Mouse (Mus musculus): ENCODE data around the gene B230217C12Rik.
"Not testable (repeated sequence)": the region's sequence is repeated elsewhere in the genome, so short reads cannot be mapped to it uniquely, and the experiment has no call there.

B230217C12Rik gene

DNA sequence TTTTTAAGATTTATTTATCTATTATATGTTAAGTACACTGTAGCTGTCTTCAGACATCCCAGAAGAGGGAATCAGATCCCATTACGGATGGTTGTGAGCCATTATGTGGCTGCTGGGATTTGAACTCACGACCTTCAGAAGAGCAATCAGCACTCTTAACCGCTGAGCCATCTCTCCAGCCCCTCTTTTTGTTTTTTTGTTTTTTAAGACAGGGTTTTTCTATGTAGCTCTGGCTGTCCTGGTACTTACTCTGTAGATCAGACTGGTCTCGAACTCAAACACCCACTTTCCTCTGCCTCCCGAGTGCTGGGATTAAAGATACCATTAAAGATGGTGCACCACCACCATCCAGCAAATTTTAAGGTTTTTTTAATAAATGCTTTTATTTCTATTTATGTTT, 24.8 kb downstream of the B230217C12Rik start:
- no peak for DNase-seq (ENCODE audit: extremely low spot score, low read depth, low spot score)

DNA sequence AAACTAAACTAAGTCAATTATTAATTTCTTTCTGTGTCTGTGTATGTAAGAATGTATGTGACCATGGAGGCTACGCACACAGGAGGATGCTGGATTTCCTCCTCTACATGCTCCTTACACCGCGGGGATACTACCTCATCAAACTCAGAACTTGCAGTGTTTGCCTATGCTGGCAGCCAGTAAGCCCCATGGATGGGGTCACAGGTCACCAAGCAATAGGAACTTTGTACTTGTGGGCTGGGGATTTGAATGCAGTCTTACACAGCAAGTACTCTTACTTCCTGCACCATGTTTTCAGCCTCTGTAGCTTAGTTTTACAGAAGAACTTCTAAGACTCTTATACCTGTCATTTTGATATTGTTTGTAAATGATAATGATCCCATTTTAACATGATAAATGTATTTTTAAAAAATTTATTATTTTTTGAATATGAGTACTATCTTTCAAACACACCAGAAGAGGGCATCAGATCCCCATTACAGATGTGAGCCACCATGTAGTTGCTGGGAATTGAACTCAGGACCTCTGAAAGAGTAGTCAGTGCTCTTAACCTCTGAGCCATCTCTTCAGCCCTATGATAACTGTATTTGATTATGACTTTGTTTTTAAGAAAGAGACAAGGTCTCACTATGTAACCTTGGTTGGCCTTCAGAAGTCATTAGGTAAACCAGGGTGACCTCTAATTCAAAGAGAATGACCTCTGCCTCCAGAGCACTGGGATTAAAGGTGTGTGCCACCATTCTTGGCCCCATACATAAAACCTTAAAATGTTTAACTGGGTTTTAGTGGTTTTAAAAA, 25.7 kb downstream of the B230217C12Rik start:
- no peak for DNase-seq (ENCODE audit: extremely low spot score, low read depth, low spot score)

DNA sequence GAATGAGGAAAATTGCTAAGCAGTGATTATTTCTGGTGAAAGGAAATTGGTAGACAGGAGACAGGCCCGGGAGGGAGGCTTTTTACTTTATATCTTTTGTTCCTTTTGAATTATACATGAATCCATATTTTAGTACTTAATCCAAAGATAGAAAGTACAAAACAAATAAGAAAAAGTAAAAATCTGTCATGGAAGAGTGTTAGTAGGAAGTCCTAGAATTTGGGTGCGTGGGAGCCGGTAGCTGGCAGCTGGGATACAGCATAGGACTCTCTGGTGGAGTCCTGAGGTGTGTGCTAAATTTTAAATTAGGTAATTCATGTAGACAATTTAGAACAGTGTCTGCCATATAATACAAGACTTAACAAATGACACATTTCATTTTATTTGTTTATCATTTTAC, 27.0 kb downstream of the B230217C12Rik start:
- no peak for DNase-seq (ENCODE audit: extremely low spot score, low read depth, low spot score)

DNA sequence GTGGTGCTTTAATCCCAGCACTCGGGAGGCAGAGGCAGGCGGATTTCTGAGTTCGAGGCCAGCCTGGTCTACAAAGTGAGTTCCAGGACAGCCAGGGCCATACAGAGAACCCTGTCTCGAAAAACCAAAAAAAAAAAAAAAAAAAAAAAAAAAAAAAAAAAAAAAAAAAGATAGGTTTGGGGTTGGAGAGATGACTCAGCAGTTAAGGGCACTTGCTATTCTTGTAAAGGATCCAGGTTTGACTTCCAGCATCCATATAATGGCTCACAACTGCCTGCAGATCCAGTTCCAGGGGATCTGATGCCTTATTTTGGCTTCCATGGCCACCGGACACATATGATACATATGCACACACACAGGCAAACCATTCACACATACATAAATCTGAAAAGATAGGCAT, 31.8 kb downstream of the B230217C12Rik start:
- DNase-seq (ENCODE audit: extremely low spot score, low read depth, low spot score), result not testable (repeated sequence)

DNA sequence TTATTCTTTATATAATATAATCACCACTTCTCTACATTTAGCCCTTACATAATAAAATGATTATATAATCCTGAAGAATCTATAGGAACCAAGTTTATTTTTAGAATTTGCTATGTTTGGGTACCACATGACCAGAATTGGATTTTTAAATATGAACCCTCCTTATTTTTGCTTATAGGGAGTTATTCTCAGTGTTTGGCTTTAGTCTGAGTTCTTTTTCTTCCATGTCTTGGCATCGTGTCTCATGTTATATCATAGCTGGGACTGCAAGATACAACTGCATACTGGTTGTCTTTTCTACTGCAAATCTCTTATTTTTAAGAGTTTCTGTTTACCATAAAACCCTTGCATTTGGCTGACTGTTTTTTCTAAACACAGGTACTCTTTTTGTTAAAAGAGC, 33.8 kb downstream of the B230217C12Rik start:
- DNase-seq (ENCODE audit: extremely low spot score, low read depth, low spot score), result no peak

DNA sequence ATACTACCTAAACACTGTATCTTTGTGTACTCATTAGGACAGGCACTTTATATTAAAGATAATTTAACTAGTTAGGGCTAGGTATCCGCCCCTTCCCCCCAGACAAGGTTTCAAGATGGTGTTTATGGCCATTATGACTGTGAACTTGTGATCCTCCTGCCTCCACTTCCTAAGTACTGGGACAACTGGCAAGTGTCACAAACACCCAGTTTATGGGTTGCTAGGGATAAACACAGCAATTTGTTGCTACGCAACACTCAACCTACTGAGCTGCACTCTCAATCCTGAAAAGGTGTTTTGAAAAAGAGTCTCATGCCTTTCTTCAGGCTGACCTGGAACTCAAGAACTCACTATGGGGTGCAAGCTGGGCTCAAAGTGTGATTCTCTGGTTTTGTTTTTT, 36.8 kb downstream of the B230217C12Rik start:
- DNase-seq (ENCODE audit: extremely low spot score, low read depth, low spot score), result peak; percentile 74

DNA sequence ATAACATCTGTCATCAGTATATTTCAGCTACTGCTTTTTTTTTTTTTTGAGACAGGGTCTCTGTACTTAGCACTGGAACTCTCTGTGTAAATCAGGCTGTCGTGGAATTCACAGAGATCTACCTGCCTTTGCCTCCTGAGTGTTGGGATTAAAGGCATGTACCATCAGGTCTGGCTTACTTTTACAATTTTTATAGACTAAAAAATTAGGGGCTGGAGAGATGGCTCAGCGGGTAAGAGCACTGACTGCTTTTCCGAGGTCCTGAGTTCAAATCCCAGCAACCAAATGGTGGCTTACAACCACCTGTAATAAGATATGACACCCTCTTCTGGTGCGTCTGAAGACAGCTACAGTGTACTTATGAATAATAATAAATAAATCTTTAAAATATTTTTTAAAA, 39.8 kb downstream of the B230217C12Rik start:
- no peak for DNase-seq (ENCODE audit: extremely low spot score, low read depth, low spot score)

DNA sequence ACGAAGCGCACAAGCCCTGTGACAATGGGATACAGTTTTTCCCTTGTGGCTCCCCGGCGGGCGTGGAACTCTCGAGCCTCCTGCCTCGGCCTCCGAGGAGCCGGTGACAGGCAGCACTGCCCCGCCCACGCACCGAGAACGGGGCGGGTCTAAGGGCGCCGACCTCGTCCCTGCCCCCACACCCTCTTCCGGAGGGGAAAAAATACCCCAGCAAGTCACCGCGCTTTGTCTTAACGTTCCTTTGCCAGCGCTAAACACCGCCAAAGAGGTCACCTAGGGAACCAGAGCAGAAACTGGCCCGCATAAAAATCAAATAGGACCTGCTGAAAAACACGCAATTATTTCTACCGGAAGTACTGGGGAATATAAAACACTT, 43.0 kb downstream of the B230217C12Rik start:
- DNase-seq (ENCODE audit: extremely low spot score, low read depth, low spot score), result no peak

DNA sequence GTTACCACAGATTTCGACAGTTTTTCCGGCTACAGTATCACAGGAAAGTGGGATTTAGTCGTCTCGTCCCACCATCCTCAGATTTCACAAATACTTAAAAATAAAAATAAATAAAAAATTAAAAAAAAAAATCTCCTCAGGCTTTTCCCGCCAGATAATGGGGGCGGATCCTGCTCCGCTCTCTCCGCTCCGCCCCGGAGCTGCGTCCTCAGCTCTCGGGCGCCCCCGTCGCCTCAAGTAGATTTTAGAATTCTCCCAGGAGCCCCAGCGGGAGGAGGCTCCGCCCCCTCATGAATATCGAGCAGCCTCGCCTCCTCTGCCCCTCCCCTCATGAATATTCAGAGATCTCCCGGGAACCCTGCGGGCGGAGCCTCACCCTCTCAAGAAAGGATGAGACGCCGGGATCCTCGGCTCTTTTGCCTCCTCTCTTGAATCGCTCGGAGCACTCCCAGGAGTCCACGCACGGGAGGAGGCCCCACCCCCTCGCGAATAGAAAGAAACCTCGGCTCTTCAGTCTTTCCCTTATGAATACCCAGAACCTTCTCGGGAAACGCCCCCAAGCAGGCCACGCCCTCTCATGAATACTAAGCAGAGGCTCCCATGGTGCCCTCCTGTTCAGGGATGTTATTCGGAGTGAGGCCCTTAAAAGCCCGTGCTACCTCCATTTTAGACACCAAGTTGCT, 43.5 kb downstream of the B230217C12Rik start, which contains the start of gene Fbxo47:
Gene Fbxo47, minus strand, starts transcription at position 237 of the 683 bp plus-strand sequence.
- DNase-seq (ENCODE audit: extremely low spot score, low read depth, low spot score), result peak; percentile 95

DNA sequence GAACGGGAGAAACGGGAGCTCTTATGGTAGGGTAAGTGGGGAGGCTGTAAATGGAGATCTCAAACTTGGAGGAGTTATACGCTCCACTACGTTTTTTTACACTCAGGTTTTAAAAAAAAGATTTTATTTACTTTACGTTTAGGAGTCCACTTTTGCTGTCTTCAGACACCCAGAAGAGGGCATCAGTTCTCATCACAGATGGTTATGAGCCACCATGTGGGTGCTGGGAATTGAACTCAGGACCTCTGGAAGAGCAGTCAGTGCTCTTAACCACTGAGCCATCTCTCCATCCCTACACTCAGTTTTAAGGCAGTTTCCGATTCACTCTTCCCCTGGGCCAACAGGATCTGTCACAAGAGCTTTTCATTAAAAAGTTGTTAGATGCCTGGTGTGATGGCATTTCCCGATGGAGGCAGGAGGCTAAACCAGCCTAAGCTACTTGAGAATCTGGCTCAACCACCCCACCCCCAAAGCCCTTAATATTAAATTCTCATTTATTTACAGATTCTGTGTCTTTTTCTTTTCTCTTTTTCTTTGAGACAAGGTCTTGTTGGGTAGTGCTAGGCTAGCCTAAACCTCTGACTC, 44.1 kb downstream of the B230217C12Rik start:
- DNase-seq (ENCODE audit: extremely low spot score, low read depth, low spot score), result no peak

DNA sequence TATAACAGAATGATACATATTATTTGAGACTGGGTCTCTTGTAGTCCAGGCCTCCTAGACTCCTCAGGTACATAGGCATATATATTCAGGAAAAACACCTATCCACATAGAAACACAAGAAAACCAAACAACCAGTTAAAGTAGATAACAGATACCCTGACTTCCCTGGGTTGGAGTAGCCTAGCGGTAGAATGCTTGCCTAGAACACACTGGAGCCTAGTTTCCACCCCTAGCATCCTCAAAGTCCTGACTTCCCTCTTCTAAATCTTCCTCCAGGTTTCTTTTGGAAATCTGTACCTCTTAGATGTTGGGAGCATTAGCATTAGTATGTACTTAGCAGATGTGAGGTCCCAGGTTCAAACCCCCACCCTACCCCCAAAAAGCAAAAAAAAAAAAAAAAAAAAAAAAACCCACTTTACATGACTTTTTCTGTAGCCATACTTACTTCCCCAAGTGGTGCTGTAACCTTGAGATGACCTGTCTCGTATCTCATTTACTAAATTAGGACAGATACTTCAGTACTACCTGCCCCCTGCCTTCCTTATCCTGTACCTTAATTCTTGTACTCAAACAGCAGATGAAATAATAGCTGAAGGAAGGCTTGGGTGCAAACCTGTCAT, 44.8 kb downstream of the B230217C12Rik start:
- no peak for DNase-seq (ENCODE audit: extremely low spot score, low read depth, low spot score)

DNA sequence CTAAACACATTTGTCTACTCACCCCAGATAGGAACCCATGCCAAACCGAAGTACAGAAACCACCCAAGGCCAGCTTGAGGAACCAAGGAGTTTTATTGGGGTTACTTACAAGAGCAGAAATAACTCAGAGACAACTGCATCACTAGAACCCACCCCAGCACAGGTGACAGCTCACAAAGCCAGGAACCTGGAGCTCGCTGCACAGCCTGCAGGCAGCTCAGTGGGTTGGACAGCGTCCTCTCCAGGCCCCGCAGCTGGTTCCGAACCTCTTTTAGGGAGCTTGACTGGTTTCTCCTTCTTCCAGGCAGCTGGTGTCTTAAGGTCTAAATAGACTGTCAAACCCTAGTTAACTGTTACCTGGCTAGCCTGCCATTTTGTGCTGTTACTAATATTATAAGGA, 51.2 kb downstream of the B230217C12Rik start:
- DNase-seq (ENCODE audit: extremely low spot score, low read depth, low spot score), result no peak
